23 mouse cellular contexts compared by ENCODE assay signal in the genomic region with DNA sequence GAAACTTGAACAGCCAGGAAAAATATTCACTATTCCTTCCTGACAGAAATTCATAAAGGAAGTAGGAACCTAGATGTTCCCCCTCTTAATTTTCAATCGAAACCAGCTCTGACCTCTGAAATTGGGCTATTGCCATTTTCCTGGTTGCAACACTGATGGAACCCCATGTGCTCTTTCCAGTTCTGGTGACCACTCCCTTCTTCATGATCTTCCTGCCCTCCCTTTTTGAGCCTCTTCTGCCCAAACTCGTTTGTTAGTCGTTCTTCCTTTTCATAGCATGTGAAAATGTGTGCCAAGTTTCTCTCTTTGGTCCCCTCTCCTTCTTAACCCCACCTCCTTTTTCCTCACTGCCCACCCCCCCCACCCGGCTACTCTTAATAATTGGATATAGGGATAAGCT. TPM values are rescaled to one million over a fixed set of nuclear protein-coding genes. Genes with fewer than 3 reads are reported as not detected.
DNase-seq lines count a peak whose midpoint lies in the region; ATAC-seq and TF ChIP-seq lines count a peak whose summit lies in the region.
"Had no signal": no experiment of that assay in that cellular context is flagged by ENCODE, and none has a peak within 500 bp of the region (broad histone marks: within the 10 kb centered on the region; RNA-seq: fewer than 3 reads in every experiment).

No protein-coding gene starts in this region.

- peaks cover 2% of the 10 kb centered on the region; the same call in 1 of the 2 replicates for H3K9me3 ChIP-seq in liver, embryonic 11.5 days (ENCODE audit: control insufficient read depth, low read length)
- no peaks in the 10 kb centered on the region for H3K9me3 ChIP-seq in hindbrain, embryonic 11.5 days (ENCODE audit: control insufficient read depth, low read length)
- H3K9me3 ChIP-seq: embryonic facial prominence, embryonic 15.5 days; forebrain, embryonic 13.5 days; forebrain, embryonic 15.5 days had no signal

- no peaks in the 10 kb centered on the region for H3K27me3 ChIP-seq in liver, adult 2 months (ENCODE audit: control insufficient read depth, insufficient read depth, low read length)
- H3K27me3 ChIP-seq in liver, embryonic 11.5 days (replicated peaks; ENCODE audit: control insufficient read depth, insufficient read depth, low read length): no peaks in the 10 kb centered on the region
- no peaks in the 10 kb centered on the region for H3K27me3 ChIP-seq in hindbrain, embryonic 11.5 days (ENCODE audit: control insufficient read depth, insufficient read depth, low read length)
- H3K27me3 ChIP-seq: embryonic facial prominence, embryonic 13.5 days; embryonic facial prominence, embryonic 15.5 days; forebrain, embryonic 13.5 days; forebrain, embryonic 15.5 days had no signal

- 81% methylated on average over 4 of the region's 4 CpGs for WGBS in liver, adult 2 months
- 77% methylated on average over 4 of the region's 4 CpGs for WGBS in liver, embryonic 11.5 days
- 78% methylated on average over 4 of the region's 4 CpGs for WGBS in hindbrain, embryonic 11.5 days

- no peak overlapping the region for H3K4me2 ChIP-seq in liver, embryonic 11.5 days
- H3K4me2 ChIP-seq in hindbrain, embryonic 11.5 days (replicated peaks; ENCODE audit: low read depth, low read length): no peak overlapping the region
- H3K4me2 ChIP-seq: embryonic facial prominence, embryonic 13.5 days; embryonic facial prominence, embryonic 15.5 days; forebrain, embryonic 13.5 days; forebrain, embryonic 15.5 days had no signal

- no peak for TF ChIP-seq POLR2A in liver, adult 2 months (IDR thresholded peaks at IDR 0.05; ENCODE audit: extremely low read depth, insufficient read depth, low read length)

- no peaks in the 10 kb centered on the region for H3K4me1 ChIP-seq in liver, adult 2 months (ENCODE audit: control insufficient read depth, insufficient read depth, low read length)
- H3K4me1 ChIP-seq in liver, embryonic 11.5 days (replicated peaks; ENCODE audit: control insufficient read depth, insufficient read depth, low read length): no peaks in the 10 kb centered on the region
- no peaks in the 10 kb centered on the region for H3K4me1 ChIP-seq in hindbrain, embryonic 11.5 days (replicated peaks; ENCODE audit: control insufficient read depth, insufficient read depth, low read length)
- H3K4me1 ChIP-seq: embryonic facial prominence, embryonic 13.5 days; embryonic facial prominence, embryonic 15.5 days; forebrain, embryonic 13.5 days; forebrain, embryonic 15.5 days had no signal

- no peak for TF ChIP-seq CTCF in liver, adult 2 months (IDR thresholded peaks at IDR 0.05; ENCODE audit: low read depth, low read length)

- no peak overlapping the region for H3K27ac ChIP-seq in liver, adult 2 months (replicated peaks; ENCODE audit: insufficient read depth, low read depth, low read length)
- H3K27ac ChIP-seq in liver, embryonic 11.5 days (ENCODE audit: low read depth, low read length): no peak overlapping the region
- H3K27ac ChIP-seq in hindbrain, embryonic 11.5 days (ENCODE audit: low read depth, low read length): no peak overlapping the region
- H3K27ac ChIP-seq: embryonic facial prominence, embryonic 13.5 days; embryonic facial prominence, embryonic 15.5 days; forebrain, embryonic 13.5 days; forebrain, embryonic 15.5 days had no signal

- no peaks in the 10 kb centered on the region for H3K79me2 ChIP-seq in liver, adult 2 months (ENCODE audit: control insufficient read depth, insufficient read depth, low read length)

- no peaks in the 10 kb centered on the region for H3K36me3 ChIP-seq in liver, adult 2 months (ENCODE audit: control insufficient read depth, insufficient read depth, low read length)
- no peaks in the 10 kb centered on the region for H3K36me3 ChIP-seq in liver, embryonic 11.5 days (ENCODE audit: control insufficient read depth, insufficient read depth, low read length)
- no peaks in the 10 kb centered on the region for H3K36me3 ChIP-seq in hindbrain, embryonic 11.5 days (ENCODE audit: control insufficient read depth, insufficient read depth, low read length)
- H3K36me3 ChIP-seq: embryonic facial prominence, embryonic 13.5 days; embryonic facial prominence, embryonic 15.5 days; forebrain, embryonic 15.5 days had no signal

- DNase-seq in liver, adult 2 months (ENCODE audit: extremely low read depth, low read depth, low spot score): peak; percentile 31
- no peak for DNase-seq in liver, embryonic 11.5 days (ENCODE audit: low spot score)
- DNase-seq in hindbrain, embryonic 11.5 days (ENCODE audit: low spot score): no peak
- DNase-seq: adrenal gland, adult 2 months; adrenal gland, postnatal 10 days; adrenal gland, postnatal 25 days; cerebellum, adult 11 months; cerebellum, adult 18-20 months; cerebellum, adult 8-10 months; cerebellum, adult 9-11 months; cerebellum, postnatal 14 days; cerebellum, postnatal 36 days; embryo, embryonic 11 days; forebrain, postnatal 0 days had no signal

- no peak for ATAC-seq in liver, embryonic 11.5 days (replicated peaks; ENCODE audit: low FRiP score)
- ATAC-seq in megakaryocyte, adult 5-6 weeks (ENCODE audit: poor library complexity, severe bottlenecking): peak; percentile 11; the same call in 1 of the 2 replicates
- ATAC-seq in erythroid progenitor cell, adult 5-6 weeks (replicated peaks; ENCODE audit: low FRiP score, poor library complexity, severe bottlenecking): no peak
- no peak for ATAC-seq in hindbrain, embryonic 11.5 days (ENCODE audit: low FRiP score)
- ATAC-seq: forebrain, embryonic 13.5 days; forebrain, embryonic 15.5 days; forebrain, postnatal 0 days had no signal

- H3K9ac ChIP-seq in liver, adult 2 months (ENCODE audit: low read depth, low read length): no peak overlapping the region
- no peak overlapping the region for H3K9ac ChIP-seq in liver, embryonic 11.5 days (ENCODE audit: low read depth, low read length)
- no peak overlapping the region for H3K9ac ChIP-seq in hindbrain, embryonic 11.5 days (ENCODE audit: low read depth, low read length)
- H3K9ac ChIP-seq: embryonic facial prominence, embryonic 13.5 days; embryonic facial prominence, embryonic 15.5 days; forebrain, embryonic 13.5 days; forebrain, embryonic 15.5 days; forebrain, postnatal 0 days had no signal

- no peak overlapping the region for H3K4me3 ChIP-seq in liver, adult 2 months (ENCODE audit: insufficient read depth, low read depth, low read length)
- no peak overlapping the region for H3K4me3 ChIP-seq in liver, embryonic 11.5 days (ENCODE audit: low read depth, low read length)
- no peak overlapping the region for H3K4me3 ChIP-seq in hindbrain, embryonic 11.5 days (ENCODE audit: low read depth, low read length)
- H3K4me3 ChIP-seq: embryonic facial prominence, embryonic 13.5 days; embryonic facial prominence, embryonic 15.5 days; erythroblast, embryonic 14.5 days; forebrain, embryonic 13.5 days; forebrain, embryonic 15.5 days had no signal

RNA-seq across cellular contexts. Expression of gene Fcgr4, which starts 7.0 kb away (rescaled TPM):
- total RNA-seq in liver, adult 2 months (2014; rRNA removed): 8.4 and 10.3 TPM in 2 replicates
- 3.1 and 4.5 TPM in 2 replicates for polyA plus RNA-seq in liver, adult 2 months (2012; rRNA removed)
- 1.5 and 2.4 TPM in 2 replicates for polyA plus RNA-seq in liver, embryonic 11.5 days (2014; fragmentation: Nextera tagmentation; extraction: Ambion mirVana)
- total RNA-seq in megakaryocyte, adult 5-6 weeks (2015): 34.6 and 34.8 TPM in 2 replicates
- 30.0 and 47.4 TPM in 2 replicates for total RNA-seq in megakaryocyte, adult 5-6 weeks (2017)
- 12.2 and 20.2 TPM in 2 replicates for total RNA-seq in erythroid progenitor cell, adult 5-6 weeks (2015; ENCODE audit: low replicate concordance)
- 7.3 and 7.6 TPM in 2 replicates for total RNA-seq in erythroid progenitor cell, adult 5-6 weeks (2017; ENCODE audit: low replicate concordance)
- polyA plus RNA-seq in hindbrain, embryonic 11.5 days (2014; fragmentation: Nextera tagmentation; extraction: Ambion mirVana): 0.39 and 0.62 TPM in 2 replicates
- total RNA-seq: MEL had no signal
- polyA plus RNA-seq: erythroblast, embryonic 14.5 days; forebrain, embryonic 13.5 days had no signal

RNA-seq across cellular contexts. Expression of gene Fcgr2b, which starts 35.4 kb away (rescaled TPM):
- 56.6 and 68.7 TPM in 2 replicates for total RNA-seq in liver, adult 2 months (2014; rRNA removed)
- 18.6 and 34.9 TPM in 2 replicates for polyA plus RNA-seq in liver, adult 2 months (2012; rRNA removed)
- polyA plus RNA-seq in liver, embryonic 11.5 days (2014; fragmentation: Nextera tagmentation; extraction: Ambion mirVana): 1.8 and 2.0 TPM in 2 replicates
- total RNA-seq in megakaryocyte, adult 5-6 weeks (2015): 226 and 271 TPM in 2 replicates
- total RNA-seq in megakaryocyte, adult 5-6 weeks (2017): 174 and 196 TPM in 2 replicates
- total RNA-seq in erythroid progenitor cell, adult 5-6 weeks (2015; ENCODE audit: low replicate concordance): 29.2 and 34.8 TPM in 2 replicates
- total RNA-seq in erythroid progenitor cell, adult 5-6 weeks (2017; ENCODE audit: low replicate concordance): 5.0 and 32.1 TPM in 2 replicates
- polyA plus RNA-seq in hindbrain, embryonic 11.5 days (2014; fragmentation: Nextera tagmentation; extraction: Ambion mirVana): 0.12 and 0.28 TPM in 2 replicates
- polyA plus RNA-seq: erythroblast, embryonic 14.5 days had no signal

RNA-seq across cellular contexts. Expression of gene Fcgr3, which starts 53.0 kb away (rescaled TPM):
- 11.5 and 14.5 TPM in 2 replicates for total RNA-seq in liver, adult 2 months (2014; rRNA removed)
- polyA plus RNA-seq in liver, adult 2 months (2012; rRNA removed): 2.6 and 4.5 TPM in 2 replicates
- 28.7 and 29.8 TPM in 2 replicates for polyA plus RNA-seq in liver, embryonic 11.5 days (2014; fragmentation: Nextera tagmentation; extraction: Ambion mirVana)
- 499 and 513 TPM in 2 replicates for total RNA-seq in megakaryocyte, adult 5-6 weeks (2015)
- total RNA-seq in megakaryocyte, adult 5-6 weeks (2017): 540 and 572 TPM in 2 replicates
- 78.6 and 80.1 TPM in 2 replicates for total RNA-seq in erythroid progenitor cell, adult 5-6 weeks (2015; ENCODE audit: low replicate concordance)
- total RNA-seq in erythroid progenitor cell, adult 5-6 weeks (2017; ENCODE audit: low replicate concordance): 29.8 and 53.5 TPM in 2 replicates
- polyA plus RNA-seq in hindbrain, embryonic 11.5 days (2014; fragmentation: Nextera tagmentation; extraction: Ambion mirVana): 9.6 TPM in 2 replicates
- polyA plus RNA-seq: C2C12; erythroblast, embryonic 14.5 days had no signal

Comparison
In these comparisons a context has a peak if more than half of its experiments do, and no peak if none do; other contexts are left out.
1. RNA of gene Fcgr3, which starts 53.0 kb away (total RNA-seq): 499 to 572 TPM in megakaryocyte, adult 5-6 weeks; 29.8 to 80.1 TPM in erythroid progenitor cell, adult 5-6 weeks and 11.5 to 14.5 TPM in liver, adult 2 months; every median in the first group is over 4 times any median in the second.